Mouse (Mus musculus) erythroblast, embryonic 14.5 days (primary cell): ENCODE data around the gene Pmf1. TPM values are rescaled to one million over a fixed set of nuclear protein-coding genes. Genes with fewer than 3 reads are reported as not detected.
"Not testable (repeated sequence)": the region's sequence is repeated elsewhere in the genome, so short reads cannot be mapped to it uniquely, and the experiment has no call there.

Experiments
- H3K27me3 ChIP-seq: 2 replicates; pipeline ENCODE4 v1.6.1; 2012; ENCODE audit warnings: inconsistent platforms; ENCODE audit not compliant: control insufficient read depth
- H3K36me3 ChIP-seq: 2 replicates; pipeline ENCODE4 v1.6.1; 2012; ENCODE audit warnings: mild to moderate bottlenecking, inconsistent platforms; ENCODE audit not compliant: control insufficient read depth
- H3K4me1 ChIP-seq: 2 replicates; pipeline ENCODE4 v1.6.1; 2012; ENCODE audit warnings: inconsistent platforms; ENCODE audit not compliant: control insufficient read depth
- H3K4me3 ChIP-seq: replicated peaks from 2 replicates; pipeline ENCODE3; 2012; ENCODE audit warnings: moderate library complexity, mild to moderate bottlenecking, inconsistent platforms
- H3K9me3 ChIP-seq: 2 replicates; pipeline ENCODE4 v1.6.1; 2012; ENCODE audit warnings: low read length, inconsistent platforms, mixed read lengths; ENCODE audit not compliant: control insufficient read depth
- GATA1 ChIP-seq: IDR thresholded peaks from 2 replicates; pipeline ENCODE4 v1.6.1; 2012; ENCODE audit warnings: low read length, inconsistent platforms, mixed read lengths
- TAL1 ChIP-seq: IDR thresholded peaks from 3 replicates; pipeline ENCODE4 v1.6.1; 2012; ENCODE audit warnings: low read length, inconsistent platforms, mixed read lengths
- polyA plus RNA-seq: library from polyadenylated mRNA; stranded (reverse); fragments of >175 nt; gene quantifications from 2 replicates; pipeline ENCODE4 v1.2.3, GENCODE M21; 2012

Gene Pmf1
- polyA plus RNA-seq, 1 experiment: 40.0 TPM

GRCm38 (mm10) chr3:88440500-88441381 lies 30.6 kb upstream of the Pmf1 start:
- peaks cover 9% of the 10 kb centered on the region; the same call in 1 of the 2 replicates for H3K36me3 ChIP-seq
- peak overlapping the region; percentile 22 for H3K4me3 ChIP-seq
- no peaks in the 10 kb centered on the region for H3K9me3 ChIP-seq
- TF ChIP-seq TAL1 (no peak), GATA1 (no peak)
- H3K4me1 ChIP-seq: peaks cover 22% of the 10 kb centered on the region
- H3K27me3 ChIP-seq: peaks cover 74% of the 10 kb centered on the region

GRCm38 (mm10) chr3:88439582-88439981 lies 29.5 kb upstream of the Pmf1 start:
- Histone ChIP-seq H3K4me3 (no peak overlapping the region), H3K4me1 (peaks cover 22% of the 10 kb centered on the region), H3K36me3 (peaks cover 12% of the 10 kb centered on the region; the same call in 1 of the 2 replicates), H3K9me3 (no peaks in the 10 kb centered on the region), H3K27me3 (peaks cover 76% of the 10 kb centered on the region)
- TF ChIP-seq GATA1 (no peak), TAL1 (no peak)

GRCm38 (mm10) chr3:88437454-88437853 lies 27.3 kb upstream of the Pmf1 start:
- Histone ChIP-seq H3K4me1 (peaks cover 22% of the 10 kb centered on the region), H3K27me3 (peaks cover 70% of the 10 kb centered on the region), H3K36me3 (peaks cover 12% of the 10 kb centered on the region; the same call in 1 of the 2 replicates), H3K9me3 (peaks cover 2% of the 10 kb centered on the region; the same call in 1 of the 2 replicates), H3K4me3 (no peak overlapping the region)
- TF ChIP-seq GATA1: no peak
- TF ChIP-seq TAL1: no peak

GRCm38 (mm10) chr3:88436395-88437201 lies 26.5 kb upstream of the Pmf1 start:
- Histone ChIP-seq H3K4me1 (peaks cover 22% of the 10 kb centered on the region), H3K36me3 (peaks cover 12% of the 10 kb centered on the region; the same call in 1 of the 2 replicates), H3K4me3 (peak overlapping the region; percentile 15), H3K27me3 (peaks cover 61% of the 10 kb centered on the region), H3K9me3 (peaks cover 2% of the 10 kb centered on the region; the same call in 1 of the 2 replicates)
- TF ChIP-seq GATA1 (no peak), TAL1 (no peak)

- peaks cover 17% of the 10 kb centered on the region for H3K4me1 ChIP-seq
Measured at GRCm38 (mm10) chr3:88435515-88435914, 25.4 kb upstream of the Pmf1 start.

GRCm38 (mm10) chr3:88428639-88429038 lies 18.5 kb upstream of the Pmf1 start:
- H3K9me3 ChIP-seq, H3K4me3 ChIP-seq, H3K27me3 ChIP-seq, H3K36me3 ChIP-seq: not testable (repeated sequence)
- H3K4me1 ChIP-seq: peaks cover 32% of the 10 kb centered on the region

More at GRCm38 (mm10) chr3:88435515-88435914, 25.4 kb upstream of the Pmf1 start:
- no peak for TF ChIP-seq GATA1
- no peak for TF ChIP-seq TAL1
- Histone ChIP-seq H3K27me3 (peaks cover 51% of the 10 kb centered on the region), H3K9me3 (peaks cover 2% of the 10 kb centered on the region; the same call in 1 of the 2 replicates), H3K36me3 (peaks cover 12% of the 10 kb centered on the region; the same call in 1 of the 2 replicates), H3K4me3 (no peak overlapping the region)

GRCm38 (mm10) chr3:88427342-88427905 lies 17.3 kb upstream of the Pmf1 start:
- Histone ChIP-seq H3K4me1 (peaks cover 42% of the 10 kb centered on the region), H3K9me3 (no peaks in the 10 kb centered on the region), H3K36me3 (peaks cover 8% of the 10 kb centered on the region), H3K4me3 (no peak overlapping the region), H3K27me3 (no peaks in the 10 kb centered on the region)
- no peak for TF ChIP-seq GATA1

GRCm38 (mm10) chr3:88425708-88426420 lies 15.7 kb upstream of the Pmf1 start:
- peaks cover 56% of the 10 kb centered on the region for H3K4me1 ChIP-seq
- no peak for TF ChIP-seq GATA1
- no peak for TF ChIP-seq TAL1
- peak overlapping the region; percentile 99 for H3K4me3 ChIP-seq

More at GRCm38 (mm10) chr3:88425708-88426420, 15.7 kb upstream of the Pmf1 start:
- Histone ChIP-seq H3K27me3 (no peaks in the 10 kb centered on the region), H3K36me3 (peaks cover 23% of the 10 kb centered on the region), H3K9me3 (peaks cover 2% of the 10 kb centered on the region; the same call in 1 of the 2 replicates)
